Mouse (Mus musculus): ENCODE data around the gene Psme1. TPM values are rescaled to one million over a fixed set of nuclear protein-coding genes. Genes with fewer than 3 reads are reported as not detected.

Psme1 gene
- polyA plus RNA-seq, 1 experiment from 2014 or later, result 139 TPM

DNA sequence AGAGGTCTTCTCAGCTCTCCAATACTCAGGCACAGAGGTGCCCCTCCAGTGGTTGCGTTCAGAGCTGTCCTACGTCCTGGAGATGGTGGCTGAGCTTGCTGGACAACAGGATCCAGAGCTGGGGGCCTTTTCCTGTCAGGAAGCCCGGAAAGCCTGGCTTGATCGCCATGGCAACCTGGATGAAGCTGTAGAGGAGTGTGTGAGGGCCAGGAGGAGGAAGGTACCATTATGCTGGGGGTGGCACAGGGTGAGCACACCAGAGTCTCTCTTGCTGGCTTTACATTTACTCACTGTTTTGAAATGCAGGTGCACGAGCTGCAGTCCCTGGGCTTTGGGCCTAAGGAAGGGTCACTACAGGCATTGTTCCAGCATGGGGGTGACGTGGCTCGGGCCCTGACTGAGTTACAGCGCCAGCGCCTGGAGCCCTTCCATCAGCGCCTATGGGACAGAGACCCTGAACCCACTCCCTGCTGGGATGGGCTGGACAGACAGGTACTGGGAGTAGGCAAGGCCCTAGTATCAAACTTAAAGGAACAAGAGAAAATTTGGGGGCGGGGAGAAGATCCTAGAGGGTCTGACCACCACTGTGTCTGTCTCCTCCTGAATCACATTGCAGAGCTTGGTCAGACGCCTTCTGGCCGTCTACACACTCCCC is 18.2 kb downstream of the Psme1 start:
- no peaks in the 10 kb centered on the region for H3K9me3 ChIP-seq (ENCODE audit: low read depth, low read length)
- H3K9ac ChIP-seq, result no peak overlapping the region
- peaks cover 6% of the 10 kb centered on the region; the same call in 1 of the 2 replicates for H3K4me1 ChIP-seq (ENCODE audit: insufficient read depth)
- ATAC-seq (ENCODE audit: insufficient read depth), result no peak
- no peak overlapping the region for H3K4me2 ChIP-seq
- peaks cover 64% of the 10 kb centered on the region for H3K36me3 ChIP-seq (ENCODE audit: insufficient read depth)
- DNase-seq, result peak; percentile 27
- H3K27me3 ChIP-seq (ENCODE audit: insufficient read depth, low read length), result no peaks in the 10 kb centered on the region
- no peak overlapping the region for H3K27ac ChIP-seq (ENCODE audit: low read depth)
- no peak for TF ChIP-seq CTCF (IDR thresholded peaks at IDR 0.05; ENCODE audit: low read depth)
- H3K4me3 ChIP-seq (ENCODE audit: low read depth, low read length), result no peak overlapping the region
- 80% methylated on average over 13 of the region's 13 CpGs for WGBS

- no peaks in the 10 kb centered on the region for H3K27me3 ChIP-seq (ENCODE audit: insufficient read depth, low read length)
- no peak overlapping the region for H3K27ac ChIP-seq (ENCODE audit: low read depth)
- DNase-seq, result no peak
- no peaks in the 10 kb centered on the region for H3K4me1 ChIP-seq (ENCODE audit: insufficient read depth)
- H3K4me2 ChIP-seq, result no peak overlapping the region
- peaks cover 79% of the 10 kb centered on the region for H3K36me3 ChIP-seq (ENCODE audit: insufficient read depth)
- 92% methylated on average over 21 of the region's 21 CpGs for WGBS
- TF ChIP-seq CTCF (IDR thresholded peaks at IDR 0.05; ENCODE audit: low read depth), result no peak
- no peak overlapping the region for H3K9ac ChIP-seq
- ATAC-seq (ENCODE audit: insufficient read depth), result no peak
- H3K9me3 ChIP-seq (ENCODE audit: low read depth, low read length), result no peaks in the 10 kb centered on the region
- H3K4me3 ChIP-seq (ENCODE audit: low read depth, low read length), result no peak overlapping the region
Observed at GRCm38 (mm10) chr14:55598521-55599390, 20.8 kb downstream of the Psme1 start.

DNA sequence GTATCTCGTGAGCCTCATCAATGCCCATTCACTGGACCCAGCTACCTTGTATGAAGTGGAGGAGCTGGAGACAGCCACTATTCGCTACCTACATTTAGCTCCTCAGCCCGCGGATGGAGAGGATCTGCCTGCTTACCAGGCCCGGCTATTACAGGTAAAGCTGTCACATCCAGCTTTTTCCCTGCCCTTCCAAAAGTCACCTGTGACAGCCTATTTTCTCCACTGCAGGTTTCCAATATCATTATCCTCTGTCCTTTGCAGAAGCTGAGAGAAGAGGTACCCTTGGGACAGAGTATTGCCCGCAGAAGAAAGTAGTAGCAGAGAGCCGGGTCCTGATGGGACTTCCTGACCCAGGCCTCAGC is 25.3 kb downstream of the Psme1 start, which contains the start of gene Irf9:
Gene Irf9 (plus strand): TSS at position 301 of the 362 bp plus-strand sequence.
- Histone ChIP-seq H3K4me2 (peak within 1 kb of the TSS; percentile 62), H3K27ac (ENCODE audit: low read depth) (peak within 1 kb of the TSS; percentile 77), H3K36me3 (ENCODE audit: insufficient read depth) (peaks cover 68% of the 10 kb centered on the region), H3K9ac (peak within 1 kb of the TSS; percentile 53), H3K4me1 (ENCODE audit: insufficient read depth) (0 out of 2 replicates have a peak, but pooled peaks cover 4% of the 10 kb centered on the region), H3K27me3 (ENCODE audit: insufficient read depth, low read length) (no peaks in the 10 kb centered on the region), H3K9me3 (ENCODE audit: low read depth, low read length) (no peaks in the 10 kb centered on the region), H3K4me3 (ENCODE audit: low read depth, low read length) (peak within 1 kb of the TSS; percentile 32)
- TF ChIP-seq CTCF (IDR thresholded peaks at IDR 0.05; ENCODE audit: low read depth), result no peak
- no peak for DNase-seq
- no peak for ATAC-seq (ENCODE audit: insufficient read depth)
- WGBS, result 84% methylated on average over 7 of the region's 7 CpGs

DNA sequence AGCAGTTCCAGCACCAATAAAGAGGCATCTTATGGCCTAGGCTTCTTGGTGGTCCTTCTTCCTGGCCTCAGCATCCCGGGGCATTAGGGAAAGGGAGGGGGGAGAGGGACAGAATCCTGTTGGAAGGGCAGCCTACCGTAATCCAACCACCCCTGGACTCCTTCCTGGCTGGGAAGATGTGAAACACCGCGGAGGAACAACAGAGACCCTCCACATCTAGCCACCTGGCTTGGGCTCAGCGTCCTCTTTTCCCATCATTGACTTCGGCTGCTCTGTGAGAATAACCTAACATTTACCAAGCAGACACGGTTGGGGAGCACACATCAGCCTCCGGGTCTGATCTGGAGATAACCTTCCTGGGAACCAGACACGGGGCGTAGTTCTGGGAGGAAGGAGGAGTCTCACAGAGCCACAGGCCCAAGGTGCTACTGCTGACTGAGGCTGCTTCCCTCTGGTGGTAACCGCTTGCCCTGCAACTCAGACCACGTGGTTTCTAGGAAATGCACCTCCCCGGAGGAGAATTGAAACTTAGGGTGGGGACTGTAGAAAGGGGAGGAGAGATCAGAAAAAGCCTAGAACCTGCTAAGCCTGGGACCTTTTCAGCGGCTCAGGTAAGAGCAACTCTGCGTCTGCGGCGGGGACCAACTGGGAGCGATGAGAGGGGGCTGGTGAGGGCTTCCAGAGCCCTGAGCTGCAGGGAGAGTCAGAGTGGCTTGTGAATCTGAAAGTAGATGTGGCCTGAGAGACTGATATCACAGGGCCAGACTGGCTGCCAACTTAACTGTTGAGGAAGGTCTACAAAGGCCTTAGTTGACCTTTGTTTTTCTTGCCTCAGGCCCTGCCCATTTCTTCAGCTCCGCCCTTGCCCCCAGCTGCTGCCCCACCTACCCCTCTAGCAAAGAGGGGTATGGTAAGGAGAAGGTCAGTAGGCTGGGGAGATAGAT is 26.0 kb downstream of the Psme1 start:
- WGBS, result 15% methylated on average over 19 of the region's 19 CpGs
- H3K4me3 ChIP-seq (ENCODE audit: low read depth, low read length), result peak overlapping the region; percentile 32
- peak; percentile 94 for DNase-seq
- H3K27me3 ChIP-seq (ENCODE audit: insufficient read depth, low read length), result no peaks in the 10 kb centered on the region
- peak overlapping the region; percentile 62 for H3K4me2 ChIP-seq
- peak; percentile 92 for ATAC-seq (ENCODE audit: insufficient read depth)
- H3K9ac ChIP-seq, result peak overlapping the region; percentile 53
- peaks cover 67% of the 10 kb centered on the region for H3K36me3 ChIP-seq (ENCODE audit: insufficient read depth)
- peak; percentile 93 for TF ChIP-seq CTCF (IDR thresholded peaks at IDR 0.05; ENCODE audit: low read depth)
- H3K4me1 ChIP-seq (ENCODE audit: insufficient read depth), result 0 out of 2 replicates have a peak, but pooled peaks cover 4% of the 10 kb centered on the region
- H3K27ac ChIP-seq (ENCODE audit: low read depth), result peak overlapping the region; percentile 77
- no peaks in the 10 kb centered on the region for H3K9me3 ChIP-seq (ENCODE audit: low read depth, low read length)

DNA sequence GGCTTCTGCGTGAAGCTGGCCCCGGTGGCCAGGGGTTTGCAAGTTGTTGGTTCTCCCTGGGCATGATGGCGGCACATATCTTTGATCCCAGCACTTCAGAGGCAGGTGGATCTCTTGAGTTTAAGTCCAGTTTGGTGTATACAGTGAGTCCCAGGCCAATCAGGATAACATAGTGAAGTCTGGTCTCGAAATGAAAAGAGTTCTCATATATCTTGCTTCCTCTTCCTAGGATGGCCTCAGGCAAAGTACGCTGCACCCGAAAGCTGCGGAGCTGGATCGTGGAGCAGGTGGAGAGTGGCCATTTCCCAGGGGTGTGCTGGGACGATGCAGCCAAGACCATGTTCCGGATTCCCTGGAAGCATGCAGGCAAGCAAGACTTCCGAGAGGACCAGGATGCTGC is 26.9 kb downstream of the Psme1 start:
- Histone ChIP-seq H3K9me3 (ENCODE audit: low read depth, low read length) (no peaks in the 10 kb centered on the region), H3K4me2 (peak overlapping the region; percentile 62), H3K4me1 (ENCODE audit: insufficient read depth) (0 out of 2 replicates have a peak, but pooled peaks cover 4% of the 10 kb centered on the region), H3K36me3 (ENCODE audit: insufficient read depth) (peaks cover 66% of the 10 kb centered on the region), H3K9ac (no peak overlapping the region), H3K27me3 (ENCODE audit: insufficient read depth, low read length) (no peaks in the 10 kb centered on the region), H3K27ac (ENCODE audit: low read depth) (0 out of 2 replicates have a peak overlapping the region, but pooled peaks have one; percentile 77), H3K4me3 (ENCODE audit: low read depth, low read length) (peak overlapping the region; percentile 32; the same call in 1 of the 2 replicates)
- no peak for ATAC-seq (ENCODE audit: insufficient read depth)
- TF ChIP-seq CTCF (IDR thresholded peaks at IDR 0.05; ENCODE audit: low read depth), result no peak
- no peak for DNase-seq
- 92% methylated on average over 11 of the region's 11 CpGs for WGBS

GRCm38 (mm10) chr14:55605743-55606459 is 28.0 kb downstream of the Psme1 start:
- H3K9ac ChIP-seq, result no peak overlapping the region
- ATAC-seq (ENCODE audit: insufficient read depth) (no peak), DNase-seq (no peak)
- H3K9me3 ChIP-seq (ENCODE audit: low read depth, low read length), result no peaks in the 10 kb centered on the region
- 87% methylated on average over 16 of the region's 16 CpGs for WGBS
- H3K4me2 ChIP-seq, result no peak overlapping the region
- H3K27me3 ChIP-seq (ENCODE audit: insufficient read depth, low read length), result no peaks in the 10 kb centered on the region
- 0 out of 2 replicates have a peak, but pooled peaks cover 4% of the 10 kb centered on the region for H3K4me1 ChIP-seq (ENCODE audit: insufficient read depth)
- TF ChIP-seq CTCF (IDR thresholded peaks at IDR 0.05; ENCODE audit: low read depth), result no peak
- no peak overlapping the region for H3K27ac ChIP-seq (ENCODE audit: low read depth)
- H3K4me3 ChIP-seq (ENCODE audit: low read depth, low read length), result no peak overlapping the region
- H3K36me3 ChIP-seq (ENCODE audit: insufficient read depth), result peaks cover 57% of the 10 kb centered on the region
